Mouse (Mus musculus): Measurements from ENCODE around the gene Gm28490.
"Not testable (repeated sequence)": the region's sequence is repeated elsewhere in the genome, so short reads cannot be mapped to it uniquely, and the experiment has no call there.

The Gm28490 gene

GRCm38 (mm10) chrY:31634656-31635055, at the start of gene Gm28490:
Gene Gm28490 (minus strand): TSS chrY:31634756.
- DNase-seq, result not testable (repeated sequence)
